Comparison of ENCODE assay signal across 26 mouse cellular contexts in genomic region chr13:106754216-106754615, GRCm38 (mm10).
"Had no signal": no experiment of that assay in that cellular context is flagged by ENCODE, and none has a peak within 500 bp of the region (broad histone marks: within the 10 kb centered on the region; RNA-seq: fewer than 3 reads in every experiment).

No protein-coding gene starts in this region.

- ATAC-seq: forebrain, embryonic 13.5 days; forebrain, embryonic 14.5 days; forebrain, embryonic 15.5 days; forebrain, embryonic 16.5 days had no signal

- H3K4me1 ChIP-seq: embryonic facial prominence, embryonic 10.5 days; embryonic facial prominence, embryonic 12.5 days; embryonic facial prominence, embryonic 13.5 days; embryonic facial prominence, embryonic 15.5 days; forebrain, embryonic 10.5 days; forebrain, embryonic 12.5 days; forebrain, embryonic 13.5 days; forebrain, embryonic 15.5 days; heart, embryonic 10.5 days had no signal

- H3K27me3 ChIP-seq: embryonic facial prominence, embryonic 12.5 days; embryonic facial prominence, embryonic 13.5 days; embryonic facial prominence, embryonic 15.5 days; forebrain, embryonic 12.5 days; forebrain, embryonic 13.5 days; forebrain, embryonic 15.5 days had no signal

- H3K27ac ChIP-seq: embryonic facial prominence, embryonic 10.5 days; embryonic facial prominence, embryonic 12.5 days; embryonic facial prominence, embryonic 13.5 days; embryonic facial prominence, embryonic 15.5 days; forebrain, embryonic 10.5 days; forebrain, embryonic 12.5 days; forebrain, embryonic 13.5 days; forebrain, embryonic 15.5 days; gastrocnemius, adult 2 months; heart, adult 2 months; heart, embryonic 10.5 days had no signal

- H3K9ac ChIP-seq: embryonic facial prominence, embryonic 12.5 days; embryonic facial prominence, embryonic 13.5 days; embryonic facial prominence, embryonic 15.5 days; forebrain, embryonic 12.5 days; forebrain, embryonic 13.5 days; forebrain, embryonic 15.5 days had no signal

- DNase-seq: cerebellum, adult 9-10 months; cerebellum, adult 9-11 months; cerebellum, postnatal 10 days; cerebellum, postnatal 14 days; cerebellum, postnatal 25 days; cerebellum, postnatal 36 days; embryo, embryonic 11 days; gastrocnemius, adult 2 months; gastrocnemius, postnatal 10 days; gastrocnemius, postnatal 14 days; gastrocnemius, postnatal 25 days; gastrocnemius, postnatal 36 days; heart, adult 18-20 months; heart, adult 2 months had no signal

- H3K36me3 ChIP-seq: embryonic facial prominence, embryonic 10.5 days; embryonic facial prominence, embryonic 12.5 days; embryonic facial prominence, embryonic 13.5 days; embryonic facial prominence, embryonic 15.5 days; forebrain, embryonic 10.5 days; forebrain, embryonic 12.5 days; forebrain, embryonic 15.5 days; heart, embryonic 10.5 days had no signal

- H3K4me3 ChIP-seq: embryonic facial prominence, embryonic 10.5 days; embryonic facial prominence, embryonic 12.5 days; embryonic facial prominence, embryonic 13.5 days; embryonic facial prominence, embryonic 15.5 days; erythroblast, embryonic 14.5 days; forebrain, embryonic 10.5 days; forebrain, embryonic 12.5 days; forebrain, embryonic 13.5 days; forebrain, embryonic 15.5 days; gastrocnemius, adult 2 months; heart, adult 2 months; heart, embryonic 10.5 days had no signal

- H3K4me2 ChIP-seq: embryonic facial prominence, embryonic 12.5 days; embryonic facial prominence, embryonic 13.5 days; embryonic facial prominence, embryonic 15.5 days; forebrain, embryonic 12.5 days; forebrain, embryonic 13.5 days; forebrain, embryonic 15.5 days had no signal

- H3K9me3 ChIP-seq: embryonic facial prominence, embryonic 10.5 days; embryonic facial prominence, embryonic 12.5 days; embryonic facial prominence, embryonic 13.5 days; embryonic facial prominence, embryonic 15.5 days; forebrain, embryonic 10.5 days; forebrain, embryonic 12.5 days; forebrain, embryonic 13.5 days; forebrain, embryonic 15.5 days; heart, embryonic 10.5 days had no signal
